Mouse (Mus musculus) thymus, adult 18-20 months (tissue): Measurements from ENCODE around the gene Dst.

Experiments
- DNase-seq, 2 experiments: peaks; one replicate each; pipeline ENCODE4 v3.0.0; 2022; ENCODE audit warnings: mixed read lengths in 2 of 2

Dst gene

DNA sequence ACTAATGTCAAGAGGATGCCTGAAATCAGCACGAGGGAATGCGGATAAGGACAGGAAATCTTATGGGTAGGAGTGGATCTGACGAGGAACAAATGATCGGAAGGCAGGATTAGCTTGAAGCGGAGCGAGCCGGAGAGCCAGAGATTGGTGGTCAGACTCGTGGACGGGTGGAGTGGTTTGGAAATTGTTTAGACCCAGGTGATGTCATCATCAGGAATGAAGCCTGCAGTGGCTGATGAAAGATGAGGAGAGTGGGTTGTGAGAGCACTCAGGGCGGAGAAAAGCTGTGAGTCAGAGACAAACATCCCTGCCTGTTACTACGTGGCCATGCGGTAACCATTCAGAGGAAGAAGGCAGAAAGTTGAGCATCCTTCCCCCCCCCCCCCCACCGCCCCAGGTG is 81.6 kb downstream of the Dst start:
- no peak for DNase-seq

DNA sequence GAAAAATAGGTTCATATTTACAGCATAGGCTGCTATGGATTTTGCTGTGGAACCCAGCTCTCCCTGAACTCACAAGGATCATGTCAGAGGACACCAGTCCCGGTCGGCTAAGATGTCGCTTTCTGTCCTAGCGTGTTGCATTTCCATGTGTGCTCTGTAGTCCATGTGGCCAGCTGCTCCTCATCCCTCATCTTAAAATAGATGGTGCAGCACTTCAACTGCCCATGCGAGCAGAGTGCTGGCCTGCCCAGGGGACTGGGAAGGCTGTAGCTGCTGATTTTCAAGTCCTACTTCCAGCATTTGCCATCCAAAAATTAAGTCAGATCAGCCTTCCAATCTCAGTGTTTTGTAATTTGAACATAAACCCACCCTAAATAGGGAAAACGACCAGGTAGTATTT is 83.0 kb downstream of the Dst start:
- DNase-seq = no peak

DNA sequence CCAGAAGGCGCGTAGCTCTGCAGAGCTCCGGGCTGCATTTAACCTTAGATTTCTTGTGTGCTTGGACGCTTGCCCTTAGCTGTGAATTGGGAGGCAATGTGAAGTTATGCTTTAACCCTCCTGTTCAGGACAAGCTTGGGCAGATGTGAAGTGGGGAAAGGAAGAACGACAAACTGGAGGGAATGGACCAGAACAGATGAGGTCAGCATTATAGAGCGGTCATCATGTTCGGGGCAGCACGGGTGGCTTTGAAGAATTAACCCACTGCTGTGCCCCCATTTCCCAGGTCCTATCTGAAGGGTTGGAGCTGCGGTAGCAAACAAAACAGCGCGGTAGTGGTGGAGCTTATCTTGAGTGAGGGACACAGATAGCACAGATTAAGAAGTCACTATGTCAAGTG is 84.8 kb downstream of the Dst start:
- DNase-seq = no peak

DNA sequence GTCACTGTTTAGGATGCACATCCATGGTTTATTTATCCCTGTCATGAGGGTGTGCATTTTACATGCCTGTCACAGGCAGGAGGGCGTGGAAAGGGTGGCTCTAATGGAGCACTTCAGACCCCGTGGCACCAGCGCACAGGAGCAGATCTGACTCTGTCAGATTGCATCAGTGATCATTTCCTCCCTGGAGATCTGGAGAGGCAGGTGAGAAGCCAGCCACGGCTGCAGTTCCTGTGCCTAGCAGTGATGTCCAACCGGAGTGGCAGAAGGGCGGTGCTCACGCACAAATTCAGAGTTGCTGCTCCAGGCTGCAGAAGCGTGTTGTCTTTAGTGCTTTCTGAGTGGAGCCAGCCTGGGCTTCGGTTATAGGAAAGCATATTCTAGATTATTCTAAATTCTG is 86.2 kb downstream of the Dst start:
- no peak for DNase-seq

DNA sequence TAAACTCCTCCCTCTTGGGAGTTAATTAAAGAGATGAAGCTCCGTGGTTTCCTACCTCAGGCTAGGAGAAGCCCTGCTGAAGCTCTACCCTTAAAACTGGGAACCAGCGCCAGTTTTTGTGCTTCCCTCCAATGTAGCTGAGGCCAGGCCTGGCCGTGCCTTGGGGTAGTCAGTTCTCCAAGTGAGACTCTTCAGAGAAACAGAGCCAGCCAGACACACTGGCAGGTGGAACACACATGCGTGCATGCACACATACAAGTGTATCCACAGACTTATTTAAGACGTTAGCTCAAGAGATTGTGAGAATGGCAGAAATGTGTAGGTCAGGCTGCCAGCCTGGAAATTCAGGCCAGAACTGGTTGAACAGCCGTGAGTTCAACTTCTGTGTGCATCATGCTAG is 87.4 kb downstream of the Dst start:
- DNase-seq = no peak

DNA sequence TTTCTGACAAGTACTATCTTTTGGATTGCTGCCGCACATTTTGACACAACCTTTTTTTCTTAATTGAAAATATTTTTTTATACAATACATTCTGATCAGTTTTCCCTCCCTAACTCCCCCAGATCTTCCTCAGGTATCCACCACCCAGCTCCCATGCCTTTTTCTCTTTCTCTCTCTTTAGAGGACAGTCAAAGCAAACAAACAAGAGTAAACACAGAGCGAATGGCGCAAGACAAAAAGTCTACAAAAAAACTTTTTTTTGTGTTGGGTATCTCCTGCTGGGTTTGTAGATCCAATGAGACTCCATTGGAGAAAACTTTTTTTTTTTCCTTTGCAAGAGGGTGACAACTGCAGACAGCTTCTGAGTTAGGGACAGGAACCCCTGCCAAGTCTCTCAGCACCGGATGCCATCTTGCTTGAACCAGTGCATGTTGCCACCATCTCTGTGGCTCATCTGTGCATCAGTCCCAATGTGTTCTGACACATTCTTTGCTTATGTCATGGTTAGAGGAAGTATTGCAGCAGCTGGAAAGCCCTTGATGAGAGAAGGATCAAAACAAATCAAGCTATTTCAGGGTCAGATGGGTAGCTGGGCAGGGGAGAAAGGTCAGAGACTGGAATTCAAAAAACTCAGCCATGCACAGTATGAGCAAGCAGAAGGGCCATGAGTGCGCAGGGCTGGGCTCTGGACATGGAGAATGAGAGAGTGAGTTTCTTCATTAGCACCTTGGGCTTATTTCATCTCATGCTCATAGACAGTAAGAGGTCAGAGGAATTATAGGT is 88.3 kb downstream of the Dst start:
- no peak for DNase-seq

DNA sequence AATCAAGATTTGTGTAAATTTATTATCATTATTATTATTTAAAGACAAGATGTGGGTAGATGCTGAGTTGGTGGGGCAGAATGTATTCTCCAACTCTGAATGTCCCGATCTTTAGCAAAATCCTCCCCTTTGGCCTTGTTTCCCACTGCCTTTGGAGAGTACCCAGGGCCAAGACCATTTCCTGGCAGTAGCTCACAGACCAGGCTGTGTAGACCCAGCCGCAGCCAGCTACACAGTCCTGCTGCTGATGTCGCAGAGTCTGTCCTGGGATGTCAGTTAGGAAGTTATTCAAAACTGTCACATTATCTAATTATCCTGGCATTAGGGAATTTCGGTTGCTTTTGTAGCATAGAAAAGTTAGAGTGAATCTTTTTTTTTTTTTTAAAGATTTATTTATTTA is 94.3 kb downstream of the Dst start:
- DNase-seq = no peak

DNA sequence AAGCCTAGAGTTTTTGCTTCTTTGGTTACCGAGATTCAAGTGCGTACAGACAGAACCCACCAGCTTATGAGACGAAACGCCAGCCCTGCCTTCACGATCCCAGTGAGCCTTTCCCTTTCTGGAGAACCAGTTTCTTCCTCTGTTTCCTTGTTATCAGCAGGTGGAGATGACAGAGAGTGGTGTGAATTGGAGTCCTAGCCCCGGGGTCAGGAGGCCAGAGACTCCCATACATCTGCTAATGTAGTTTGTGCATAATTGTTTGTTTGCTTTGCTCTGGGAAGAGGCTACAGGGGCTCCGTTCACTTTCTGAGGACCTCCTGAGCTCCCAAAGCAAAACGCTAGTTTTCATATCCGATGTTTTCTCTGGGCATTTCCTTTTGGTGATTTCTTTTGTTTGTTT is 94.9 kb downstream of the Dst start:
- DNase-seq = no peak

DNA sequence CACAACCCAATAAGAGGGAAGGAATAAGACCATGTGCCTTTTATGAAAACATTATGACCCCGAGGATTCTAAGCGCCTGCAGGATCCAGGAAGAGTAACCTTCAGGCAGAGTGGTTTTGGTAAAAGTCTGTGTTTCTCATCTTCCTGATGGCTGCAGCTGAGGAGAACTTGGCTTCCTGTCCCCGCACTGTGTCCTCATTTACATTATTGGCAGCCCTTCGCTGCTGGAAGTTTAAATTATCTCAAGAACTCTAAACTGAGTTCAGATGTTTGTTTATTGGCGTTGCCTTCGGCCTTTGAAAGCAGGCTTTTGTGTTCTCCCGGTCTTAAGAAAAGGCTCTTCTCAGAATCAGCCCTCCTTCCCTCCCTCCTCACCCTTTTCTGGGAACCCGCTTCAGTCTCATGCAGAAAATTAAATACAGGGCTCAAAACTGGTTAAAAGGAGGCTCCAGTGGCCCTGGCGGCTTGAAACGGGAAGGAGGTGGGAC is 97.3 kb downstream of the Dst start:
- DNase-seq = no peak

DNA sequence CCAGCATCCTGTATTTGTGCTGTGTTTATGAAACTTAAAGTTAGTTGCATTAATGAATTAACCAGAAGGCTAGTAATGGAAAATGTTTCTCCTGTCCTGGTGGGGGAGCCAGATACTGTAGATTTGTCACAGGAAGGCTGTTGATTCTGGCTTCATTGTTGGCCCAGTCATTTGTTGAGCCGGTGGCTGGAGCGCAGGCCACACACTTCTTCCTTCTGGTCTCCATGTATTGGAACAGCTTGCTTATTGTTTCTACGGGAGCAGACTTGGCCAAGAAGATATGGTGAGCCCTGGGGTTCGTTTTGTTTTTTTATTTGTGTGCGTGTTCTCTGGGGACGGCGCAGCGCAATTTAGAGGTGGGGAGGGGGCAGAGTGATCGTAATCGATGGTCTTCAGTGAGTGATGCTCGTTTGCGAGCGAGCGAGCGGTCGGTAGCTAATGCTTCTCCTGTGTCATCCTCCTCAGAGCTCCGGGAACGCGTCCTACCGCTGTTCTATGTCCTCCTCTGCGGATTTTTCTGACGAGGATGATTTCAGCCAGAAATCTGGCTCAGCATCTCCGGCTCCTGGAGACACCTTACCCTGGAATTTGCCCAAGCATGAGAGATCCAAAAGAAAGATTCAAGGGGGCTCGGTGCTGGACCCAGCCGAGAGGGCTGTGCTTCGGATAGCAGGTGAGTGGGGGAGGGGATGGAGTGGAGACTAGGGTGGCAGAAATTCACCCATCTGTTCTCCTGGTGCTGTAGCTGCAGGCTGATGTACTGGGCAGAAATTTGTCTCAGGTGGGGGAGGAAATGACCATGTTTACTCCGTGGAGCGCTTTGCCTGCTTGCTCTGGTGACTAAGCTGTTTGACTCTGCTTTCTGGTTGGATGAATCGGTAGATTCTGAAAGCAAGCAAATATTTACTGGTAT is 98.0 kb downstream of the Dst start:
- DNase-seq = no peak

DNA sequence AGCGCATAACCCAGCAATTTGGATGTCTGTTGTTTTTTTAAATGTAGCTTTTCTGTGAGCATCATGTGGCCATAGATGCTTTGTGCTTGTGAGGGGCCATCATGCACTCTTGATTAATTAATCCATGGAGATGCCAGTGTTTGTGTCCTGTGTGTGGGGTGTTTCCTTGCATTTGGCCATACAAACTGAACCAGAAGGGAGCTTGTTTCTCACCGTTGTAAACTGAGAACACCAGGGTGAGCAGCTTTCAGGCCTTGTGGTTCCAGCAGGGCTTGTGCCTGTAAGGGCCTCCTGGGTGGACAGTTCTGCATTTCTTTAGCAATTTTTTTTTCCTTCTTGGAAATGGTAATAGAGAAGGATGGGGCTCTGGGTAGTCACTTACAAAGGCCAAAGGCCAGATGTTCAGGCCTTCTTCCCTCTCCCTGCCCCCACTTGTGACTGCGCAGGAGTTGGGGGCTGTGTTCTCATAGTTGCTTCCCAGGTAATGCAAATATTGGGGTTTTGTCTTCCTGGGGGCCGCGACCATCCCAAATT is 98.9 kb downstream of the Dst start:
- no peak for DNase-seq

DNA sequence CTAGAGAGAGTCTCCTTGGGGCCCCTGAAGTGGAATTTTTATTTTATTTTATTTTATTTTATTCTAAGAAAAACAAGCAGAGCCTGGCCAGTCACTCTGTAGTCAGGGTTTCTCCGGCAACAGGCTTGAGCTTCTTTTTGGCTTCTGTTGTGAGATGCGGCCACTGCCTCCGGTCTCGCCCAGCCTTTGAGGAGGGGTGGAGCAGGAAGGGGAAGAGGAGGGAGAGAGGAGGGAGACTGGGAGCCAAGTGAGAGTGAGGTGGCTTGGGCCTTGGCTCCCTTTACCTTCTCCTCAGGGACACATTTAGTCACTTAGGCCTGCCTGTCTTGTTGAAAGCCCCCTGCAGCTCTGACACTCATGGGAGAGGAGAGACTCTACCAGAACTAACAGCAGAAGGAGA is 99.4 kb downstream of the Dst start:
- DNase-seq = no peak

DNA sequence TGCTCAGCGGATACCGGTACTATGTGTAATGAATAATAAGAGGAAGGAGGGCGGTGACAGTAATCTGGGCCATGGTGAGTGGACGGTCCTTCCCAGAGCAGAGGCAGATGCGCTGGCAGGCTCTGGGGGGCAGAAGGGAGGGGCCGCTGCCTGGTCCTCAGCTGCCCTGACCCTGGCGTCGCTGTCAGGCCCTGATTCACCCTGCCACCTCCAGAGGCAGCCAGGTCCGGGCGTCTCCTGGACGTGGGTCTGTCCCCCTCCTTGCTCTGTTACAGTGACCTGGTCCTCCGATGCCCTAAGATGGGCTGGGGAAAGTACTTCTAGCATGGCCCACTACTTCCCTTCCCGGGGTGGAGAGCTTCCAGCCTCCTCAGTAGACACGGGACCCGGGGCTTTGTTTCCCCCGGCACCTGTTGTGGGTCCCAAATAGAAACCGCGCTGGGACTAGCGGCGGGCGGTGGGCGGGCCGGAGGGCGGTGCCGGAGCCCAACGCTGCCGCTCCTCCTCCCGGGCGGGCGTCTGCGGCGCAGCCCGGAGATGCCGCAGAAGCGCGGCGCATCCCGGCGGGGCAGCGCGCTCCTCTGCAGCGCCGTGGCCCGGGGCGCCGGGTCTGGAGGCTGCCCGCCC is 103.1 kb downstream of the Dst start:
- DNase-seq = peak; percentile 46 to 51

DNA sequence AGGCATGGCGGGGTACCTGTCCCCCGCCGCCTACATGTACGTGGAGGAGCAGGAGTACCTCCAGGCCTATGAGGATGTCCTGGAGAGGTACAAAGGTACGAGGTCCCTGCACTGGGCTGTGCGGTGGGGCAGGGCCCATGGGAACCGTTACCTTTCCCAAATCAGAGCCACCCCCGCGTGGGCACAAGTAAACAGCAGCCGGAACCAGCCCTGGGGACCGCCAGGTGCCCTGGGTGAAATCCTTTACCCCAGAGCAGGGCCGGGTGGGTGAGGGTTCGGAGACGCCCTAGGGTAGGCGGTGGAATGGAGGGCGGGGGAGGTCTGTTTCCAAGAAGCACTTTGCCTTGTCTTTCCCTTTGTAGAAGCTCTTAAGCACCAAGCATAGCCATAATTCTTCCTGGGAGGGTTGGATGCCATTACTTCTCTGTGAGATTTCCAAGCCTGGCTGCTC is 103.8 kb downstream of the Dst start:
- peak in 1 of 2 experiments; percentile 11 for DNase-seq

DNA sequence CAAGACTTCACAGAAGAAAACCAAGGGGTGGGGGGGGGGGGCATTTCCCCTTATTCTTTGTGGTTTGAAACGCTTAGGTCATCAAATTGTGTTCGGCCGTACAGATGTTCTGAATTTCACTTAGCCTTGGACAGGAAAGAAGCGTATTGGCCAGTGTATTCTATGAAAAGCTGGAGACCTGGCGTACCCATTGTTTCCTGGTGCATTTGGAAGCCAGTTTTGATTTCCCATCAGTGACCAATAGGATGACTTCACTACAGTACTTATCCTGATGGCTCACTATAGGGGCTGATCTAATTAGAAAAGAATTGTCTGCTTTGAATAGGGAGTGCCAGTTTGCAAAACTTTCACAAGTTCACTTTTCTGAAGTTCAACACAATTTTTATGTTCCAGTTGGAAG is 105.5 kb downstream of the Dst start:
- no peak for DNase-seq

DNA sequence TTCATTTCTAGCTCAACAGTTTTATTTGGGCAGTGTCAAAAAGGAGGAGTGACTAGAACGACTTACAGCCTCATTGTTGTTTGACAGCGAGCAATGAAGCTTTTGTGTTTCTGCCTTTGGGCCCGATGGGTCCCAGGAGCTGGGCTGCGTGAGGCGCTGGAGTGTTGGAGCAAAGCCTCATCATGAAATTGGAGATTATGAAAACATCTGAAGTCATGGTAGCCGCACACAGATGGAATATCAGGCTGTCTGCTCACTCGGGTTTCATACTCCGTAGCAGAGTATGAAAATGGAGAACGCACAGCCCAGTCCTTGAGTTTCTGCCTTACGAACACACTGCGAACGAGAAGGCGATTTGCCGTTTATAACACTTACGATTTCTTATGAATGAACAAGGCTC is 108.8 kb downstream of the Dst start:
- no peak for DNase-seq

DNA sequence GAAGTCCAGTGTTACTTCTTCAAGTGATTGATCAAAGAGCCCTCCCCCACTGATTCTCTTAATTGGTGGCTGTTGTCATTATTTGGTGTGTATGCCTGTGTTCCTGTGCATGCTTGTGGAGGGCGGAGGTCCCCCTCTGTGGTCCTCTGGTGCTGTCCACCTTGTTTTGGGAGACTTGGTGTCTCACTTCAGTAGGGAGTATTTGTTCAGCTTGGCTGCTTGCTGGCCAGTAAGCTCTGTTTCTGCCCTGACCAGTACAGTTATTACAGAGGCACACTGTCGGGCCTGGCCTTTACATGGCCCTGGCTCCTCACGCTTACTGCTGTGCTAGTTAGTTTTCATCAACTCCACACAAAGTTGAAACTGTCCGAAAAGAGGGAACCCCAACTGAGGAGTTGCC is 109.3 kb downstream of the Dst start:
- DNase-seq = no peak

DNA sequence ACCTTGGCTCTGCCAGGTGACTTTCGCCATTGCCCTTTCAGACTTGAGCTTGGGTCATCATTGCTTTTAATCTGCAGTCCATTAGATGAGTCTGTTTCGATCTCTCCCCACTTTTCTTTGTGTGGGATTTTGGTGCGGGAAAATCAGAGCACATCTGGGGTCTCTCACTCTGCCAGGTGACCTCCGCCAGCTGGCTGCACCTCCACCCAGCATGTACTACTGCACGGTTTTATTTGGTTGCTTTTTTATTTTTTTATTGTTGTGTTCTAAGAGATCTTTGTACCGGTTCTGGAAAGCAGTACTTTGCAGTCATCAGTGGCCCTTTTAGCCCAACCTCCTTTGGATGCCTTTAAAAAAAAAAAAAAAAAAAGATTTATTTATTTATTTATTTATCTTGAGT is 112.6 kb downstream of the Dst start:
- DNase-seq = no peak

DNA sequence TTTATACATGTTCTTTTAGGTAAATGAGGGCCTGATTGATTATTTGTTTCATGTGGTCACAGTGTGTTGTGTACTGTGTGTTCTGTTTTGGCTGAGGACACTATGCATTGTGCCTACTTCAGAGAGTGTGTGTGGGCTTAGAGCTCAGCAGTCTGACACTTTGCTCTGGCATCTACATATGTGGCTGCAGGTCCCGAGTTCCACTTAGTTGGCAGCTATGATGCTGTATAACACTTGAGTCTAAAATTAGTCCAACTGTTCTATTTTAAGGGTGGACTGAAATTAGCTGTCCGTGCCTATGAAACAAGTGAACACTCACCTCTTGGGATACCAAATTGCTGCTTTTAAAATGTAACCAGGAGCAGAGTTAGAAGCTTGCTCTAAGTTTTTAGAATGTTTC is 113.5 kb downstream of the Dst start:
- DNase-seq = no peak

DNA sequence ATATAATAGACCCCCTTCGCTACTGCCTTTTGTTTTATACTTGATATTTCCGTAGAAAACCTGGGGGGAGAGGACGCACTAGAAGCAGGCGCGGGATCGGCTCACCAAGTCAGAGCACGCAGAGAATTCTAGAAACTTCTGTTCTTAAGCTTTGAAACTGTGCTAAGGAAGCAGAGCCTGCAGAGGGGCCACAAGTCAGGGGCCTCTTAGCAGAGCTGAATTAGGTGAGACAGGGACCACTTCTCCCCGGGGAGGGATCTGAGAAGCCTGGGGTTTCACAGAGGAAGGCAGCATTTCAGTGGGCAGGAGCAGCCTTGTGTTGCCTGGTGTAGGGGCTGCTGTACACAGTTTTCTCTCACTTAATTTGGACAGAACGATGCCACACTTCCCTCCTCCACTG is 115.1 kb downstream of the Dst start:
- DNase-seq = no peak

DNA sequence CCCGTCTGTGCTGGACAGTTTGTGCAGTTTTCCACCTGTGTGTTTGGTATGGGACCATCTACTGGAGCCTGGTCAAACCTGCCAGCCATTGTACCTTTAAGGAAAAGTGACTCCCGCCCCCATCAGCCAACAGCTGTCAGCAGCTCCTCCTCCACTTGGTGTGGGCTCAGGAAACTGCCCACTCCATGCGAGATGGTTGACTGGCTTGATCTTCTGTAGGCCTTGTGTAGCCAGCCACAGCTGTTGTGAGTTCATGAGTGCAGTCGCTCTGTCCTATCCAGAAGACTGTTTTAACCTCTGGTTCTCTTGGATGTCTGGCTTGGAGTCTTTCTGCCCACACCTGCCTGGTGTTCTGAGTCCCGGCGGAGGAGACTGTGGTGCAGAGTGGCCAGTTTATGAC is 117.9 kb downstream of the Dst start:
- DNase-seq = no peak

DNA sequence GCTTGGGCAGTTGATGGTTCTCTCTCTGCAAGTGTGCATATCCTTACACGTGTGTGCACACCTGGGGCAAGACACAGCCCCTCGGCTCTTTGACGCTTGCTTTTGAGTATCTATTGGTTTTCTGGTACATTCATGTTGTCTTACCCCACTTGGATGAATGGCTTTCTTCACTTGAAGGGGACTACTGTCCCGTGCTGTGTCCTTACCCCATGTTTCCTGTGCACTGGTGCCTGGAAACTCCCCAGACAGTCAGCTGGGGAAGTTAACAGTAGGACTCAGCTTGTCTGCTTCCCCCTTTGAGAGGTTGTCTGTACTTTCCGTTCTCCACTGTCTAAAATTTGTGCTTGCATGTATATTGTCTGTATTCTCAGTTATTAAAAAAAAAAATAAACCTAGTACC is 120.7 kb downstream of the Dst start:
- DNase-seq = no peak

DNA sequence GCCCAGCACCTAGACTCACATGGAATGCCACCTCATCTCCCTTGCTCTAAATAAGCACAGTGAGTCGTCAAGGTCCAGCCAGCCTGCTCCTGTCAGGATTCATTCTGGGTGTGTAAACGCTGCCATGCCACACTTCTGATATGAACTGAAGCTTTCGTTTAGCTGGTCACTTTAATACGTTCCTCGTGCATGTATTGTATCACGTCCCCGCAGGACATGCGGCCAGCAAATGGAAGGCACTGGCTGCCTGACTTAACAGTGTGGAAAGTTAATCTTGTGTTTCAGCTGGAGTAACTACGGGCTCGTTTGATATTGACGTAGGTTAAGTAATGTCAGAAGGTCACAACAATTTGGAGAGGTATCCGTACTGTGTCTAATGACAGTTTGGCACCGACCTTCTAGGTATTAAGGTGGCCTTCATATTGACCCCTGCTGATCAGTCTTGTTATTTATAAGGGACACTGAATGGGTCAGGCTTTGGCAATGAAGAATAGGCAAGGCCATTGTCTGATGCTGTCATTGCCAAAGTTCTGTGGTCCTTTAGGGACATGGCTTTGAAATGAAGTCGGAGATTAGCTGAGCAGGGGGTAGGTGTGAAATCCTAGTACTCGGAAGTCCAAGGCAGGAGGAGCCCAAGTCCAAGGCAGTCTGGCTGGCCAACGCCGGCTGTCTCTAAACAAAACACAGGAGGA is 122.5 kb downstream of the Dst start:
- no peak for DNase-seq
